Mouse (Mus musculus) cerebellum, adult 11-12 months (tissue): ENCODE results near the gene Dnase1l3.
"Not testable (repeated sequence)": the region's sequence is repeated elsewhere in the genome, so short reads cannot be mapped to it uniquely, and the experiment has no call there.

Source experiments
- DNase-seq: peaks from one replicate; pipeline ENCODE4 v3.0.0; 2022

Dnase1l3 gene

GRCm38 (mm10) chr14:8011938-8012337 lies 17.6 kb upstream of the Dnase1l3 start:
- no peak for DNase-seq

GRCm38 (mm10) chr14:8011297-8011696 lies 16.9 kb upstream of the Dnase1l3 start:
- no peak for DNase-seq

- DNase-seq: peak; percentile 38
Observed at GRCm38 (mm10) chr14:8007923-8008322, 13.6 kb upstream of the Dnase1l3 start.

- DNase-seq: no peak
Observed at GRCm38 (mm10) chr14:8007486-8007885, 13.1 kb upstream of the Dnase1l3 start.

GRCm38 (mm10) chr14:8007084-8007483 lies 12.7 kb upstream of the Dnase1l3 start:
- DNase-seq: no peak

GRCm38 (mm10) chr14:8006061-8006460 lies 11.7 kb upstream of the Dnase1l3 start:
- DNase-seq: not testable (repeated sequence)

- no peak for DNase-seq
Observed at GRCm38 (mm10) chr14:8003727-8004670, 9.6 kb upstream of the Dnase1l3 start.

- peak; percentile 76 for DNase-seq
Observed at GRCm38 (mm10) chr14:8003093-8003670, 8.8 kb upstream of the Dnase1l3 start.

- peak; percentile 90 for DNase-seq
Observed at GRCm38 (mm10) chr14:8002432-8003092, 8.2 kb upstream of the Dnase1l3 start, which contains the start of gene Abhd6. Gene Abhd6, plus strand, starts transcription at chr14:8002902.

GRCm38 (mm10) chr14:8000831-8001685 lies 6.7 kb upstream of the Dnase1l3 start:
- peak; percentile 22 for DNase-seq

GRCm38 (mm10) chr14:8000247-8000646 lies 5.9 kb upstream of the Dnase1l3 start:
- no peak for DNase-seq

- DNase-seq: no peak
Observed at GRCm38 (mm10) chr14:7999435-7999834, 5.1 kb upstream of the Dnase1l3 start.

GRCm38 (mm10) chr14:7999030-7999429 lies 4.7 kb upstream of the Dnase1l3 start:
- no peak for DNase-seq

- DNase-seq: peak; percentile 88
Observed at GRCm38 (mm10) chr14:7997255-7997696, 2.9 kb upstream of the Dnase1l3 start.

GRCm38 (mm10) chr14:7992158-7992557 lies 2.2 kb downstream of the Dnase1l3 start:
- DNase-seq: no peak

- DNase-seq: no peak
Observed at GRCm38 (mm10) chr14:7991108-7991776, 3.1 kb downstream of the Dnase1l3 start.

GRCm38 (mm10) chr14:7989961-7990360 lies 4.4 kb downstream of the Dnase1l3 start:
- no peak for DNase-seq

GRCm38 (mm10) chr14:7989371-7989770 lies 5.0 kb downstream of the Dnase1l3 start:
- no peak for DNase-seq

- no peak for DNase-seq
Observed at GRCm38 (mm10) chr14:7986913-7987312, 7.5 kb downstream of the Dnase1l3 start.

GRCm38 (mm10) chr14:7981226-7981625 lies 13.1 kb downstream of the Dnase1l3 start:
- DNase-seq: no peak

- DNase-seq: no peak
Observed at GRCm38 (mm10) chr14:7978183-7978582, 16.2 kb downstream of the Dnase1l3 start.

GRCm38 (mm10) chr14:7977471-7977870 lies 16.9 kb downstream of the Dnase1l3 start:
- no peak for DNase-seq
